Mouse (Mus musculus) CD4-positive, CD25-positive, alpha-beta regulatory T cell, adult 2 months (primary cell): ENCODE measurements around the gene Map7d2.
"Not testable (repeated sequence)": the region's sequence is repeated elsewhere in the genome, so short reads cannot be mapped to it uniquely, and the experiment has no call there.

Experiments used
- DNase-seq: peaks from one replicate; pipeline ENCODE4 v3.0.0-alpha.2; 2012; ENCODE audit warnings: low read depth, low spot score

Gene Map7d2

GRCm38 (mm10) chrX:159414130-159414828 lies at the start of gene Map7d2:
Gene Map7d2, plus strand, starts transcription at chrX:159414572.
- DNase-seq = peak; percentile 15

- DNase-seq = peak; percentile 91
Observed at GRCm38 (mm10) chrX:159371831-159372752, 42.3 kb upstream of the Map7d2 start, which contains the start of gene Eif1ax. Gene Eif1ax, plus strand, starts transcription at chrX:159372178.

GRCm38 (mm10) chrX:159372753-159373144 lies 41.6 kb upstream of the Map7d2 start:
- DNase-seq = no peak

- no peak for DNase-seq
Observed at GRCm38 (mm10) chrX:159387105-159387504, 27.3 kb upstream of the Map7d2 start.

GRCm38 (mm10) chrX:159388953-159389352 lies 25.4 kb upstream of the Map7d2 start:
- DNase-seq = no peak

GRCm38 (mm10) chrX:159390347-159390962 lies 23.9 kb upstream of the Map7d2 start:
- no peak for DNase-seq

- no peak for DNase-seq
Observed at GRCm38 (mm10) chrX:159391239-159391638, 23.1 kb upstream of the Map7d2 start.

- DNase-seq = peak; percentile 74
Observed at GRCm38 (mm10) chrX:159409253-159409652, 5.1 kb upstream of the Map7d2 start.

- DNase-seq = peak; percentile 19
Observed at GRCm38 (mm10) chrX:159414829-159415673, 679 bp downstream of the Map7d2 start.

- DNase-seq = not testable (repeated sequence)
Observed at GRCm38 (mm10) chrX:159430507-159430906, 16.1 kb downstream of the Map7d2 start.

- peak; percentile 58 for DNase-seq
Observed at GRCm38 (mm10) chrX:159442128-159442527, 27.8 kb downstream of the Map7d2 start.

GRCm38 (mm10) chrX:159447133-159447532 lies 32.8 kb downstream of the Map7d2 start:
- DNase-seq = peak; percentile 22

GRCm38 (mm10) chrX:159459006-159459654 lies 44.8 kb downstream of the Map7d2 start:
- no peak for DNase-seq

- DNase-seq = no peak
Observed at GRCm38 (mm10) chrX:159474799-159475198, 60.4 kb downstream of the Map7d2 start.

GRCm38 (mm10) chrX:159478243-159478940 lies 64.0 kb downstream of the Map7d2 start:
- DNase-seq = not testable (repeated sequence)

GRCm38 (mm10) chrX:159484247-159484646 lies 69.9 kb downstream of the Map7d2 start:
- DNase-seq = peak; percentile 30

GRCm38 (mm10) chrX:159503181-159503580 lies 88.8 kb downstream of the Map7d2 start:
- no peak for DNase-seq

GRCm38 (mm10) chrX:159508331-159509036 lies 94.1 kb downstream of the Map7d2 start:
- no peak for DNase-seq

- DNase-seq = no peak
Observed at GRCm38 (mm10) chrX:159509042-159509441, 94.7 kb downstream of the Map7d2 start.
